Mouse (Mus musculus) hindbrain, embryonic 16.5 days (tissue): ENCODE results near the gene Ncbp1. TPM values are rescaled to one million over a fixed set of nuclear protein-coding genes. Genes with fewer than 3 reads are reported as not detected.

Experiments
- ATAC-seq: fragments of 200-750 bp; cut with Nextera tagmentation; 2 replicates; pipeline ENCODE4 v1.8.0; 2017; ENCODE audit warnings: moderate TSS enrichment, moderate library complexity
- H3K27ac ChIP-seq: fragments of 300-500 bp; sonication (generic); 2 replicates; pipeline ENCODE4 v1.5.1; 2014; ENCODE audit warnings: low read depth, mild to moderate bottlenecking, control low read depth, low read length, moderate library complexity
- H3K27me3 ChIP-seq: fragments of 300-500 bp; sonication (generic); replicated peaks from 2 replicates; pipeline ENCODE4 v1.6.1; 2014; ENCODE audit warnings: low read length; ENCODE audit not compliant: control insufficient read depth, insufficient read depth
- H3K36me3 ChIP-seq: fragments of 300-500 bp; sonication (generic); 2 replicates; pipeline ENCODE4 v1.6.1; 2014; ENCODE audit warnings: mild to moderate bottlenecking, low read length, moderate library complexity, mixed read lengths; ENCODE audit not compliant: control insufficient read depth, insufficient read depth
- H3K4me1 ChIP-seq: fragments of 300-500 bp; sonication (generic); 2 replicates; pipeline ENCODE4 v1.6.1; 2014; ENCODE audit warnings: low read depth, low read length; ENCODE audit not compliant: control insufficient read depth, insufficient read depth
- H3K4me2 ChIP-seq: fragments of 300-500 bp; sonication (generic); 2 replicates; pipeline ENCODE4 v1.6.1; 2014; ENCODE audit warnings: mild to moderate bottlenecking, low read length, control low read depth, moderate library complexity
- H3K4me3 ChIP-seq: fragments of 300-500 bp; sonication (generic); 2 replicates; pipeline ENCODE4 v1.5.1; 2014; ENCODE audit warnings: mild to moderate bottlenecking, low read length, control low read depth, moderate library complexity
- H3K9ac ChIP-seq: fragments of 300-500 bp; sonication (generic); 2 replicates; pipeline ENCODE4 v1.6.1; 2014; ENCODE audit warnings: low read depth, mild to moderate bottlenecking, control low read depth, low read length, moderate library complexity
- H3K9me3 ChIP-seq: fragments of 300-500 bp; sonication (generic); 2 replicates; pipeline ENCODE4 v1.6.1; 2014; ENCODE audit warnings: mild to moderate bottlenecking, low read length, moderate library complexity; ENCODE audit not compliant: control insufficient read depth
- WGBS: fragments of 180-500 bp; shearing (Covaris S2); extraction: QIAGEN DNeasy Blood & Tissue Kit; methylation state at CpG from one replicate; pipeline ENCODE4 v1.1.7; 2014; 5-methylcytosine and 5-hydroxymethylcytosine counted together
- polyA plus RNA-seq: library from polyadenylated mRNA; unstranded; fragments of >200 nt; fragmentation: Nextera tagmentation; extraction: Ambion mirVana; gene quantifications from 2 replicates; pipeline ENCODE4 v1.2.1, GENCODE M21; 2015

Ncbp1 gene
- 61.4 and 71.7 TPM in 2 replicates for polyA plus RNA-seq

- H3K9ac ChIP-seq = peak within 1 kb of the TSS; percentile 97
- H3K4me1 ChIP-seq = peaks cover 23% of the 10 kb centered on the region
- H3K9me3 ChIP-seq = no peaks in the 10 kb centered on the region
- WGBS = 0% methylated on average over 84 of the region's 90 CpGs
- H3K4me2 ChIP-seq = peak within 1 kb of the TSS; percentile 90
- peak within 1 kb of the TSS; percentile 96 for H3K4me3 ChIP-seq
- peak; percentile 92 for ATAC-seq
- H3K36me3 ChIP-seq = no peaks in the 10 kb centered on the region; the same call in 1 of the 2 replicates
- H3K27me3 ChIP-seq = no peaks in the 10 kb centered on the region
- H3K27ac ChIP-seq = peak within 1 kb of the TSS; percentile 96
Measured at GRCm38 (mm10) chr4:46138287-46139222, at the start of gene Ncbp1, which contains the start of gene Tstd2. Ncbp1 (plus strand) TSS chr4:46138613. Tstd2 (minus strand) TSS chr4:46138694.

DNA sequence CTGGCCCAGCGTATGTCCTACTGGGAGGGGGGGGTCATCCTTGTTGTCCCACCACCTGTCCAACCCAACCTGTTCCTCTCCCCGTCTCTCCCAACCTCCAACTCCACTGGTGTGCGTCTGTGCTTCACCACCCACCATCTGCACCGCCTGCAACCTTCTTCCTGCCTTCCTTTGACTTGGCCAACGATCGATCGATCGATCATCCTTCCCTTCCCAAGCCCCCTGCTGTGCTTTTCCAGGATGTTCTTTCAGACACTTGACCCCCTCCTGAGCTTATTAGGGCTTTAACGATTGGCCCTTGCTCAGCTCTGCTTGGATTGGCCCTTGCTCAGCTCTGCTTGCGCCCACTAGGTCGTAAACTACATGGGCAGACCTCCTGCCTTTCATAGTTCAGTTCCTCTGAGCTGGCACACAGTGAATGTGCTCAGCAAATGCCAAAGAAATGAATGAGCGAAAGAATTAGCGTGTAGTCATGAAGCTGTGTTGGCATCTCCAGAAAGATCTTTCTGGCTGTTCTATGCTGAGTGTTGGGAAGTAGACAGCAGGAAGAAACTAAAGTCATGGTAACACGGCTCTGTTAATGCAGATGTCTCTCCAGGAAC lies 48.8 kb upstream of the Ncbp1 start:
- peak; percentile 54; the same call in 1 of the 2 replicates for ATAC-seq
- Histone ChIP-seq H3K27me3 (no peaks in the 10 kb centered on the region), H3K9ac (no peak overlapping the region), H3K4me3 (no peak overlapping the region), H3K4me2 (no peak overlapping the region), H3K9me3 (no peaks in the 10 kb centered on the region), H3K36me3 (no peaks in the 10 kb centered on the region), H3K4me1 (0 out of 2 replicates have a peak, but pooled peaks cover 4% of the 10 kb centered on the region), H3K27ac (no peak overlapping the region)
- 65% methylated on average over 14 of the region's 14 CpGs for WGBS

- WGBS = 85% methylated on average over 5 of the region's 5 CpGs
Measured at GRCm38 (mm10) chr4:46092429-46093076, 45.9 kb upstream of the Ncbp1 start.

DNA sequence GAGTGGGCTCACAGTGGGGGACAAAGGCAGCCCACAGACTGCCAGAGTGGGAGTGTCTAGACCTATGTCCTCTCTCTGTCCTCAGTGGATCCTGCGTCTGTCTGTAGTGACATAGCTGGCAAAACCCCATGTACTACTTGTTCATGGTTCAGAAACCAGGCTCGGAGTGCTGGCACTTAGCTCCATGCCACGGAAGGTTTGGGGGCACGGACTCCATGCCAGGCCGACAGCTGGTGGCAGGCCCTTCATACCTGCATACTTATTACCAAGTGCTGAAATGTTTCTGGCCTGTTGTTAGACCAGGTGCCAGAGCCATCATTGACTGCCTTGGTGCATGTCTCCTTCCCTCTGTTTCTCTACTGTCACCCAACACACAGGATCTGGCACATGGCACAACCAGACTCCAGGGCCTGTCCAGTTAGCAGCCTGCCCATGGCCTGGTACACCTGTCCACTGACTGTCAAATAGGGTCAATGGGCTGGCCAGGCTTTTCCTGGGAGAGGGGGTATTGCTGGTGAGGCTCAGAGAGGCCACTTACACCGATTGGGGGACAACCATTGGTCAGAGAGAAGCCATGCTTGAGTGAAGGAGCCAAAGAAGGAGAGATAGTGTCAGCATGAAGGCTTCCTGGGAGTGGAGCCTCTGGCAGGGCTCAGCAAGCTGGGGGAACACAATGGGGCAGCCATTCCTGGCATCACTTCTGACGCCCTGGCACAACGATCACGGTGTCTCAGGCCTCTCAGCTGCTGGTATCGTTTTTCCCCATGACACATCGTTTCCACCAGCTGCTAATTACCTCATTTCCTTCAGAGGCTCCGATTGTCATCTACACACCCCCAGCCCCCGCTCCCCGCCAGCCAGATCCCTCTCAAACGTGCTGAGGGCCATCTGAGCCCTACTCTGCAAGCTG lies 43.2 kb upstream of the Ncbp1 start:
- no peak overlapping the region for H3K27ac ChIP-seq
- WGBS = 48% methylated on average over 15 of the region's 15 CpGs
- no peaks in the 10 kb centered on the region for H3K4me1 ChIP-seq
- ATAC-seq = no peak
- no peaks in the 10 kb centered on the region for H3K9me3 ChIP-seq
- H3K9ac ChIP-seq = no peak overlapping the region
- no peaks in the 10 kb centered on the region for H3K36me3 ChIP-seq
- H3K4me3 ChIP-seq = no peak overlapping the region
- H3K27me3 ChIP-seq = no peaks in the 10 kb centered on the region
- H3K4me2 ChIP-seq = no peak overlapping the region

More at GRCm38 (mm10) chr4:46092429-46093076, 45.9 kb upstream of the Ncbp1 start:
- no peaks in the 10 kb centered on the region for H3K27me3 ChIP-seq
- H3K36me3 ChIP-seq = no peaks in the 10 kb centered on the region
- ATAC-seq = no peak
- H3K27ac ChIP-seq = no peak overlapping the region
- H3K9me3 ChIP-seq = no peaks in the 10 kb centered on the region
- no peak overlapping the region for H3K9ac ChIP-seq
- H3K4me1 ChIP-seq = no peaks in the 10 kb centered on the region
- H3K4me2 ChIP-seq = no peak overlapping the region
- H3K4me3 ChIP-seq = no peak overlapping the region

- Histone ChIP-seq H3K9ac (no peak overlapping the region), H3K4me2 (no peak overlapping the region), H3K36me3 (no peaks in the 10 kb centered on the region), H3K4me1 (no peaks in the 10 kb centered on the region), H3K4me3 (no peak overlapping the region), H3K27ac (no peak overlapping the region), H3K27me3 (no peaks in the 10 kb centered on the region), H3K9me3 (no peaks in the 10 kb centered on the region)
- 96% methylated on average over 3 of the region's 3 CpGs for WGBS
- no peak for ATAC-seq
Measured at GRCm38 (mm10) chr4:46095826-46096159, 42.6 kb upstream of the Ncbp1 start.

- no peak overlapping the region for H3K4me3 ChIP-seq
- no peaks in the 10 kb centered on the region for H3K9me3 ChIP-seq
- WGBS = 89% methylated on average over 7 of the region's 7 CpGs
- H3K36me3 ChIP-seq = no peaks in the 10 kb centered on the region
- no peak for ATAC-seq
- H3K27ac ChIP-seq = no peak overlapping the region
- no peak overlapping the region for H3K9ac ChIP-seq
- no peaks in the 10 kb centered on the region for H3K27me3 ChIP-seq
- H3K4me2 ChIP-seq = no peak overlapping the region
- H3K4me1 ChIP-seq = no peaks in the 10 kb centered on the region
Measured at GRCm38 (mm10) chr4:46096546-46096945, 41.9 kb upstream of the Ncbp1 start.

- H3K9me3 ChIP-seq = no peaks in the 10 kb centered on the region
- no peaks in the 10 kb centered on the region for H3K4me1 ChIP-seq
- H3K4me3 ChIP-seq = no peak overlapping the region
- H3K4me2 ChIP-seq = no peak overlapping the region
- no peaks in the 10 kb centered on the region for H3K27me3 ChIP-seq
- no peaks in the 10 kb centered on the region for H3K36me3 ChIP-seq
- no peak for ATAC-seq
- no peak overlapping the region for H3K27ac ChIP-seq
- 96% methylated on average over 2 of the region's 2 CpGs for WGBS
- H3K9ac ChIP-seq = no peak overlapping the region
Measured at GRCm38 (mm10) chr4:46097591-46097990, 40.8 kb upstream of the Ncbp1 start.

- no peak for ATAC-seq
- H3K9me3 ChIP-seq = no peaks in the 10 kb centered on the region
- no peak overlapping the region for H3K4me3 ChIP-seq
- no peaks in the 10 kb centered on the region for H3K36me3 ChIP-seq
- no peak overlapping the region for H3K4me2 ChIP-seq
- no peaks in the 10 kb centered on the region for H3K27me3 ChIP-seq
- 68% methylated on average over 9 of the region's 9 CpGs for WGBS
- H3K9ac ChIP-seq = no peak overlapping the region
- H3K27ac ChIP-seq = no peak overlapping the region
- no peaks in the 10 kb centered on the region for H3K4me1 ChIP-seq
Measured at GRCm38 (mm10) chr4:46099132-46099531, 39.3 kb upstream of the Ncbp1 start.
